Mouse (Mus musculus) liver, adult 2 months (tissue): ENCODE data around the gene Ak5.

ENCODE experiments used
- CTCF ChIP-seq: fragments of 200-500 bp; IDR thresholded peaks from 2 replicates; pipeline ENCODE4 v1.5.1; 2011; ENCODE audit warnings: low read depth, low read length, control low read depth
- POLR2A ChIP-seq: fragments of 200-500 bp; IDR thresholded peaks from 2 replicates; pipeline ENCODE4 v1.6.1; 2011; ENCODE audit warnings: low read length, control low read depth; ENCODE audit not compliant: insufficient read depth; ENCODE audit errors: extremely low read depth

GRCm38 (mm10) chr3:152689105-152689504 lies 20.9 kb upstream of the Ak5 start:
- TF ChIP-seq CTCF (no peak), POLR2A (no peak)
